Mouse (Mus musculus) liver, embryonic 14.5 days (tissue): ENCODE measurements around the gene Ndufs4.

ENCODE experiments used
- CTCF ChIP-seq: IDR thresholded peaks from 2 replicates; pipeline ENCODE4 v1.5.1; 2016; ENCODE audit warnings: antibody characterized with exemption, low read depth, control low read depth
- EP300 ChIP-seq: IDR thresholded peaks from 2 replicates; pipeline ENCODE4 v1.6.1; 2016; ENCODE audit warnings: antibody characterized with exemption, low read depth

GRCm38 (mm10) chr13:114267741-114268140, 120.3 kb downstream of the Ndufs4 start:
- TF ChIP-seq CTCF = no peak
- TF ChIP-seq EP300 = no peak
